Mouse (Mus musculus) forebrain, embryonic 16.5 days (tissue): Measurements from ENCODE around the gene Fyn. TPM values are rescaled to one million over a fixed set of nuclear protein-coding genes. Genes with fewer than 3 reads are reported as not detected.
A peak's percentile ranks its signal among the peaks of the same experiment; 100 is the strongest.

ENCODE experiments used
- ATAC-seq: fragments of 200-750 bp; cut with Nextera tagmentation; 2 replicates; pipeline ENCODE4 v1.8.0; 2017; ENCODE audit warnings: mild to moderate bottlenecking, moderate library complexity
- H3K27ac ChIP-seq: fragments of 300-500 bp; sonication (generic); 2 replicates; pipeline ENCODE4 v1.5.1; 2014; ENCODE audit warnings: low read length, control low read depth
- H3K27me3 ChIP-seq: fragments of 300-500 bp; sonication (generic); replicated peaks from 2 replicates; pipeline ENCODE4 v1.6.1; 2014; ENCODE audit warnings: low read length; ENCODE audit not compliant: control insufficient read depth, insufficient read depth
- H3K36me3 ChIP-seq: fragments of 300-500 bp; sonication (generic); 2 replicates; pipeline ENCODE4 v1.6.1; 2014; ENCODE audit not compliant: control insufficient read depth, insufficient read depth
- H3K4me1 ChIP-seq: fragments of 300-500 bp; sonication (generic); replicated peaks from 2 replicates; pipeline ENCODE4 v1.6.1; 2014; ENCODE audit warnings: low read length; ENCODE audit not compliant: control insufficient read depth, insufficient read depth
- H3K4me2 ChIP-seq: fragments of 300-500 bp; sonication (generic); 2 replicates; pipeline ENCODE4 v1.6.1; 2014; ENCODE audit warnings: mild to moderate bottlenecking, low read length, control low read depth
- H3K4me3 ChIP-seq: fragments of 300-500 bp; sonication (generic); replicated peaks from 2 replicates; pipeline ENCODE4 v1.5.1; 2014; ENCODE audit warnings: mild to moderate bottlenecking, low read length, control low read depth
- H3K9ac ChIP-seq: fragments of 300-500 bp; sonication (generic); replicated peaks from 2 replicates; pipeline ENCODE4 v1.6.1; 2014; ENCODE audit warnings: low read depth, low read length, control low read depth
- H3K9me3 ChIP-seq: fragments of 300-500 bp; sonication (generic); 2 replicates; pipeline ENCODE4 v1.6.1; 2016; ENCODE audit warnings: low read length; ENCODE audit not compliant: control insufficient read depth
- WGBS: fragments of 180-500 bp; shearing (Covaris S2); extraction: QIAGEN DNeasy Blood & Tissue Kit; methylation state at CpG from one replicate; pipeline ENCODE4 v1.1.7; 2014; 5-methylcytosine and 5-hydroxymethylcytosine counted together
- polyA plus RNA-seq: library from polyadenylated mRNA; unstranded; fragments of >200 nt; fragmentation: Nextera tagmentation; extraction: Ambion mirVana; gene quantifications from 2 replicates; pipeline ENCODE4 v1.2.1, GENCODE M21; 2015

Gene Fyn
- polyA plus RNA-seq, 1 experiment from 2014 or later: 74.4 TPM

DNA sequence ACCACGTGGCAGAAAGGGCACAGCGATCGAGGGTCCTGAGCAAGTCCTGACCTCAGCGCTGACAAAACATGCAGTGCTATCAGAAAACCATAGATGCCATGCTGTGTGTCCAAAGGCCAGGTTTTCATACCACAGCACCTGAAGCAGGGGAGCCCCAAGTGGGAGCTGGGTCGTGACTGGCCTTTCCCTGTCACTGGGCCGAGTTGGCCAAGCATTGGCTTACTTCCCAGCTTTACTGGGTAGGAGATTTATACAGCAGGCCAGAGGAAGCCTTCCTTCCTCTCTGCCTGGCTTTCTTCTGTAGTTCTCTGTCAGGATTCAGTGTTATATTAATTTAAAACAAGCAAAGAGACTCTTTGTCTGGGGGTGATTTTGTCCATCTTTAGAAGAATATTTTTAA is 35.1 kb downstream of the Fyn start:
- Histone ChIP-seq H3K27ac (no peak overlapping the region), H3K27me3 (no peaks in the 10 kb centered on the region), H3K4me2 (no peak overlapping the region), H3K4me1 (peaks cover 12% of the 10 kb centered on the region), H3K9ac (no peak overlapping the region), H3K4me3 (no peak overlapping the region), H3K36me3 (peaks cover 3% of the 10 kb centered on the region; the same call in 1 of the 2 replicates), H3K9me3 (no peaks in the 10 kb centered on the region)
- no peak for ATAC-seq
- WGBS: 76% methylated on average over 6 of the region's 6 CpGs

DNA sequence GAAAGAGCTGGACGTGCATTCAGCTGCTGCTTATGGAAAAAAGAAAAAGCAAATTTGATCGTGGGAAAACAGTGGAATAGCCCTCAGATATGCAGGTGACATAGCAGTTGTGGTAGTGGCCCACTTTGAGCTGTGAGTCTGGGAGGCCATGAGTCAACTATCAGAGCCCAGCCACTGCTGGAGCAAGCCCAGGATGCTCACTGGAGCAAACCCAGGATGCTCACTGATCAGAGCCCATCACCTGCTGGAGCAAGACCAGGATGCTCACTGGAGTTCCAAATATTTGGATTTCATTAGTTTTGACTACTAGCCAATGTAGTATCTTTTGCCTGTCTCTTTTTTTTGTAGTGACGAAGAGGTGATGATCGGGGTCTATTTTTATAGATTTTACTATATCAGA is 35.5 kb downstream of the Fyn start:
- Histone ChIP-seq H3K9me3 (no peaks in the 10 kb centered on the region), H3K27ac (no peak overlapping the region), H3K36me3 (peaks cover 3% of the 10 kb centered on the region; the same call in 1 of the 2 replicates), H3K4me1 (peaks cover 12% of the 10 kb centered on the region), H3K27me3 (no peaks in the 10 kb centered on the region), H3K4me3 (no peak overlapping the region), H3K4me2 (no peak overlapping the region), H3K9ac (no peak overlapping the region)
- no peak for ATAC-seq
- WGBS: 73% methylated on average over 4 of the region's 4 CpGs

DNA sequence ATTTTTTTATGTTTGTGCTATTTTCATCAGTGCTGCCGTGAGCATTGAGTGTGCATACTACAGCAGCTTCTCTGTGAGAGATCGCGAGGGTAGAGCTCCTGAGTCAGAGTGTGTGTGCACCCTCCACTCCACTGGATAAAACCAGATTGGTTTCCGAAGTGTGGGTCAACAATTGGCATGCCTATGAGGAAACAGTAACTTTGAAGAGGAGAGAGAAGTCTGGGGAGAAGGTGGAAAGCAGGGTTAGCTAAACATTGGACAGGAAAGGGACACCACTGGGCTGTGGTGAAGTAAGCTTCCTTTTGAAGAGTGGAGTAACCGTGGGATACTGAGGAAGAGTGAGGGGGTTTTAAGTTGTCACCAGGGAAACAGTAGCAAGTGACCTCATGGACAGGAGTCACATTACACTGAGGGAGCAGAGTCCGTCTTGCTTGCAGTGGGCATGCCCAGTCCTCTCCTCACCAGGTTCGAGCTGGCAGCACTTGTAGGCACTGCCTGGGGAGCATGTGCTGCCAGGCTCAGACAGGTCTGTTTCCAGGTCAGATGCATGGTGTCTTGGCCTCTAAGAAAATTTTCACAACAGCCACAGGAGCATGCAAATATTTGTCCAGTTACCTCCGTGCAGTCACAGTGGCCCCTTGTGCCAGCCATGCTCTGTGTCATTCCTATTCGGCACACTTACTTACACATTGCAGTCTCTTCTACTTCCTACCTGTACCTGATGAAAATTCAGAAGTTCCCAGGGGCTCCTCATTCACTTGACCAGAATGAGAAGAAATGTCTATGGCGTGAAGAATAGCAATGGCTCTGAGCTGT is 37.5 kb downstream of the Fyn start:
- no peak overlapping the region for H3K4me2 ChIP-seq
- ATAC-seq: no peak
- no peak overlapping the region for H3K9ac ChIP-seq
- H3K4me3 ChIP-seq: no peak overlapping the region
- WGBS: 65% methylated on average over 10 of the region's 10 CpGs
- H3K27ac ChIP-seq: no peak overlapping the region
- H3K9me3 ChIP-seq: no peaks in the 10 kb centered on the region
- no peaks in the 10 kb centered on the region for H3K27me3 ChIP-seq
- H3K4me1 ChIP-seq: peaks cover 18% of the 10 kb centered on the region
- H3K36me3 ChIP-seq: no peaks in the 10 kb centered on the region

DNA sequence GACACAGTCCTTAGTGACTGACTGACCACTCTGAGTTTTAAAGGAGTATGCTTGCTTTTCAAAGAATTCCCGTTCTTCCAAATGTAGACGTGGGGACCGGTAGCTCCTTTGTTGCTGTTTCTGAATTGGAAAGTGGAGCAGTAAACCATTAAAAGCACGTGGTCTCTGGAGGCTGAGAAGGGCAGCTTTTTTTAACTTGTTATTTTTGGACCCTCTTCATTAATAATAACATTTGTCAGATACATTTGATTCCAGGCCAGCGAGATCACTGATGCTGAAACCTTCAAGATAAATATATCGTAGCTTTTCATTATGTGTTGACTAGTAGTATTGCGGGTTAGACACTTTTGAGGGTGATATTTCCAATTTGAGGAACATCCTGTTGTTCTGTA is 38.1 kb downstream of the Fyn start:
- Histone ChIP-seq H3K9me3 (no peaks in the 10 kb centered on the region), H3K4me3 (no peak overlapping the region), H3K36me3 (no peaks in the 10 kb centered on the region), H3K4me1 (peaks cover 18% of the 10 kb centered on the region), H3K27ac (no peak overlapping the region), H3K27me3 (no peaks in the 10 kb centered on the region), H3K9ac (no peak overlapping the region), H3K4me2 (no peak overlapping the region)
- ATAC-seq: no peak
- 75% methylated on average over 7 of the region's 7 CpGs for WGBS

DNA sequence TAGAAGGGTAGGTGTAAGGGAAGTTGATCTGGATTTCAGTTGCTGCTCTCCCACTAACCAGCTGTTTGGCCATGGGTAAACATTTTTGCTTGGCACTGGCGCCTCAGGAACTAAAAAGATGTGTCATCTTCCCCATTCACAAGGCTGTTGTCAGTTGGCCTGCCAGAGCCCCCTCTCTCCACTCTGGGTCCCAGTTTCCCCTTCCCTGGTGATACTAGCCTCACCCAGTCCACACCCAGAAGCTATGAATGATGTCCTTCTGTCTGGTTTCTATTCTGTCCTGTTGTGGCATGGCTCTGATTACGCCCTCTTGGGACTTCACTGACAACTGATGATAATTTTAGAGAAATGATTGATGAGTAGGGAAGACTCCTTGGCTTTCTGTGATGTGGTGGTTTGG is 38.9 kb downstream of the Fyn start:
- Histone ChIP-seq H3K36me3 (no peaks in the 10 kb centered on the region), H3K4me2 (no peak overlapping the region), H3K9me3 (no peaks in the 10 kb centered on the region), H3K4me3 (no peak overlapping the region), H3K27me3 (no peaks in the 10 kb centered on the region), H3K9ac (no peak overlapping the region), H3K27ac (no peak overlapping the region), H3K4me1 (peaks cover 18% of the 10 kb centered on the region)
- no peak for ATAC-seq
- 95% methylated on average over 2 of the region's 2 CpGs for WGBS

DNA sequence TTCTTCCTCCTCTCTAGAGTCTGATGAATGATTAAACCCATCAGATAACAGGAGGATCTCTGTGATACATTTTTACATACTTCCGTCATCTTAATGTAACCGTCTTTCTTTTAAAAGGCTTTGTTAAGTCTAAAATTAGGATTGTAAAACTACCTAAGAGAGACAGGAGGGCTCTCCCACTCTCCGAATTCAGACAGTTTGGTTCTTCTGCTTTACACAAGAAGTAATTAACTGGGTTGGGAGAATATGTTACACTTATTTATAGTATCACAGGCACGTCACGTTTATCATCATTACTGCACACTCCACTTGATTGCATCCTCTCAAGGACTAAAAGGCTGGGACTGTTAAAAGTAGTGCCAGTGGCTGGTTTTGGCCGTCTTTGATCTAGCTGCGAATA is 40.9 kb downstream of the Fyn start:
- H3K27me3 ChIP-seq: no peaks in the 10 kb centered on the region
- peak overlapping the region; percentile 52 for H3K27ac ChIP-seq
- no peak overlapping the region for H3K9ac ChIP-seq
- 76% methylated on average over 7 of the region's 7 CpGs for WGBS
- no peaks in the 10 kb centered on the region for H3K9me3 ChIP-seq
- peaks cover 12% of the 10 kb centered on the region for H3K4me1 ChIP-seq
- no peaks in the 10 kb centered on the region for H3K36me3 ChIP-seq
- no peak overlapping the region for H3K4me3 ChIP-seq
- peak; percentile 34; the same call in 1 of the 2 replicates for ATAC-seq
- no peak overlapping the region for H3K4me2 ChIP-seq

DNA sequence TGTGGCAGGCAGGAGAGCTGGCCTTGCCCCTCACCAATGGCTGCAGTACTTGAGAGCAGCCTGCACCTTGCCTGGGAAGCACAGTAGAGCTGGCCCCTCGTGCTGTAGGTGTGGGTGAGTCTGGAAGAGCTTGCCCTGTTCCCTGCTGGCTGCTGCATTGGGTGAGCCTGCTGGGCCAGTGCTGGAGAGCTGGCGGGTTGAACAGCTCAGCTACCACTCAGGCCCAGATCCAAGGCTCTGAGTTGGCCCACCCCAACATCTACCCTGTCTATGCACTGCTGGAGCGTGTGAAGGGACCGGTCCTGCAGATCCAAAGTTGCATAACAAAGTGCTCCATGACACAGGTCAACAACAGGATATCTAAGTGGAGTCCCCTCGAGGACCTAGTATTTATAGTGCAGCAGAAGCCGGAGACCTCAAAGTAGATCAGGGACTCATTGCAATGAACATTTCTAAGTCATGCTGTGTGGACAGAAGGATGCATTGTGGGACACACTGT is 41.5 kb downstream of the Fyn start:
- Histone ChIP-seq H3K9ac (no peak overlapping the region), H3K4me2 (no peak overlapping the region), H3K36me3 (no peaks in the 10 kb centered on the region), H3K4me1 (peaks cover 12% of the 10 kb centered on the region), H3K27ac (peak overlapping the region; percentile 4; the same call in 1 of the 2 replicates), H3K9me3 (no peaks in the 10 kb centered on the region), H3K4me3 (no peak overlapping the region), H3K27me3 (no peaks in the 10 kb centered on the region)
- ATAC-seq: peak; percentile 36; the same call in 1 of the 2 replicates
- WGBS: 82% methylated on average over 6 of the region's 6 CpGs

DNA sequence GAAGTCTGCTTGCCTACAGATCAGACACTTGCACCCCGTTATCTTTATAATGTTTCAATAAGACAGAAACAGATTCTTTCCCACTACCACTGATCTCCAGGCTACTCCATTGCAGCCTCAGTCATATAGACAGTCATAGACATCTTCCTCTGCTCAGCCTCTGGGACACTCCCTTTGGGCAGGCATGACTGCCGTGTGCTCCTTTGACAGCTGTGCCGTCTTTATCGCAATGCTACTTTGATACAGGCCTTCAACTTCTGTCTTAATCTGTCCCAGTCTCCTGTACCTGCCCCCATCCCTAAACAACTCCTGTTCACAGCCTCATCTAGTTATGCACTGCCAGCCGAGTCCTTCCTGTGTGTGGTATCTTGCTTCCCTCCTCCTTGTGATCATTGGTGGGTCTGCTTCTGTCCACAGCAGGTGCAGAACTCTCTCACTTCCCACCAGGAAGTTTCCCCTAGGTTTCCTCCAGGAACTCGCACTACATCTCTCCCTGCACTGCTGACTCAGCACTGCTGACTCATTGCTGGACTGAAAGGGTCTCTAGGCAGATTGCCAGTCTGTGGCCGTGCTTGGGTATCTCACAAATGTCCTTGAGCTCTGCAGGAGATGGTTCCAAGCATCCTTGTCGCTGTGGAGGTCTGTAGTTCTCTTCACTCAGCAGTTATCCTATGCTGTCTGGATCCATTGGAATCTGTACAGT is 43.4 kb downstream of the Fyn start:
- Histone ChIP-seq H3K4me2 (no peak overlapping the region), H3K36me3 (no peaks in the 10 kb centered on the region), H3K9ac (no peak overlapping the region), H3K27me3 (no peaks in the 10 kb centered on the region), H3K4me1 (peaks cover 13% of the 10 kb centered on the region), H3K4me3 (no peak overlapping the region), H3K27ac (no peak overlapping the region), H3K9me3 (no peaks in the 10 kb centered on the region)
- no peak for ATAC-seq
- 75% methylated on average over 8 of the region's 8 CpGs for WGBS

DNA sequence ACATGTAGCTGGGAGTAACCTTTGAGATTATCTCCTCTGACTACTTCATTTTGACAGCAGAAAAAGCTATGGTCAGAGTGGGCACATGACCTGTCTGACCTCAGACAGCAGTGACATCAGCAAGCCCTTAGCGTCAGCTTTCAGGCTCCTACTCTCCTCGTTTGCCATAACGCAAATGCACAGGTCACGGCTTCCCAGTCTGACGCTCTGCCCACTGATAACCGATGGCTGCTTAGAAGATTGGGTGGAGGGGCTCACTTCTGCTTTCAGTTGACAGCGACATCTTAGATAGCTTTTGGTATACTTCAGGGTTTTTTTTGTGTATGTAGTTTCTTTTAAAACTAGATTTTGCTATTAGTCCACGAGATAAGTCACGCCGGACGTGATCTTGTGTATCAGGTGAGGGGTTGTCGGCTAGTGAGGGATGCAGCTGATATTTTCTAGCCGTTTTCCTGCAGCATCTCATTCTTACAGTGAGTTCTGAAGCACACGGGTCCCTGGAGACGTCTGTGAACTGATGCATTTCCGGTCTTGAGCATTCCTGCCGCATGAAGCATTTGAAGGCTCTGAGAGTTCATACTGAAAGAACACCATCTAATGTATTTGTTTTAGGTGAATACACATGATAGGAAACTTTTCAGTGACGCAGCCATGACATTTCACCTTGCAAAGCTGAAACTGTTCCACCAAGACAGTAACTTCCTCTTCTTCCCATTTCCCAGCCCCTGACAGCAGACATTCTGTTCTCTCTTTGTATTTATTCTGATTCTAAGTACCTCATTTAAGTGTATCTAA is 44.4 kb downstream of the Fyn start:
- no peaks in the 10 kb centered on the region for H3K27me3 ChIP-seq

More for the DNA sequence above, 44.4 kb downstream of the Fyn start:
- Histone ChIP-seq H3K27ac (no peak overlapping the region), H3K9me3 (no peaks in the 10 kb centered on the region), H3K9ac (no peak overlapping the region), H3K4me1 (peaks cover 20% of the 10 kb centered on the region), H3K36me3 (no peaks in the 10 kb centered on the region), H3K4me3 (no peak overlapping the region), H3K4me2 (no peak overlapping the region)
- 88% methylated on average over 18 of the region's 18 CpGs for WGBS
- ATAC-seq: no peak
